Mouse (Mus musculus) gonadal fat pad, adult 2 months (tissue): Measurements from ENCODE around the gene Zfand6. TPM values are rescaled to one million over a fixed set of nuclear protein-coding genes. Genes with fewer than 3 reads are reported as not detected.

ENCODE experiments used
- DNase-seq: peaks from one replicate; pipeline ENCODE4 v3.0.0-alpha.2; 2012; ENCODE audit warnings: low read depth
- polyA plus RNA-seq: library from polyadenylated mRNA; depleted of rRNA; stranded (reverse); fragments of >200 nt; gene quantifications from 2 replicates; pipeline ENCODE4 v1.2.3, GENCODE M21; 2012

Zfand6 gene
- polyA plus RNA-seq, 1 experiment = 128 TPM

- DNase-seq = no peak
These were observed 38.3 kb downstream of the Zfand6 start for GRCm38 (mm10) chr7:84651303-84651986.

- no peak for DNase-seq
These were observed 40.7 kb downstream of the Zfand6 start for GRCm38 (mm10) chr7:84649016-84649415.

- no peak for DNase-seq
These were observed 43.5 kb downstream of the Zfand6 start for GRCm38 (mm10) chr7:84646256-84646655.

GRCm38 (mm10) chr7:84643270-84643998 is 46.3 kb downstream of the Zfand6 start:
- no peak for DNase-seq

- no peak for DNase-seq
These were observed 47.4 kb downstream of the Zfand6 start for GRCm38 (mm10) chr7:84642159-84642928.

GRCm38 (mm10) chr7:84636939-84637338 is 52.8 kb downstream of the Zfand6 start:
- no peak for DNase-seq

- no peak for DNase-seq
These were observed 57.9 kb downstream of the Zfand6 start for GRCm38 (mm10) chr7:84631878-84632277.

GRCm38 (mm10) chr7:84623718-84624117 is 66.0 kb downstream of the Zfand6 start:
- DNase-seq = no peak

- no peak for DNase-seq
These were observed 68.8 kb downstream of the Zfand6 start for GRCm38 (mm10) chr7:84620956-84621355.

GRCm38 (mm10) chr7:84618951-84619350 is 70.8 kb downstream of the Zfand6 start:
- DNase-seq = no peak

- no peak for DNase-seq
These were observed 77.3 kb downstream of the Zfand6 start for GRCm38 (mm10) chr7:84612445-84612844.

- DNase-seq = no peak
These were observed 78.2 kb downstream of the Zfand6 start for GRCm38 (mm10) chr7:84611609-84612008.

GRCm38 (mm10) chr7:84606293-84606749 is 83.4 kb downstream of the Zfand6 start, which contains the start of gene Fah:
Gene Fah, minus strand, starts transcription at chr7:84606722.
- no peak for DNase-seq

GRCm38 (mm10) chr7:84605704-84606292 is 84.0 kb downstream of the Zfand6 start:
- no peak for DNase-seq

GRCm38 (mm10) chr7:84605033-84605687 is 84.6 kb downstream of the Zfand6 start:
- DNase-seq = no peak

- DNase-seq = peak; percentile 81
These were observed 85.3 kb downstream of the Zfand6 start for GRCm38 (mm10) chr7:84604501-84604900.

GRCm38 (mm10) chr7:84601331-84601730 is 88.4 kb downstream of the Zfand6 start:
- DNase-seq = no peak

GRCm38 (mm10) chr7:84600631-84601030 is 89.1 kb downstream of the Zfand6 start:
- no peak for DNase-seq

- DNase-seq = no peak
These were observed 93.1 kb downstream of the Zfand6 start for GRCm38 (mm10) chr7:84596633-84597032.

GRCm38 (mm10) chr7:84596002-84596401 is 93.8 kb downstream of the Zfand6 start:
- no peak for DNase-seq

GRCm38 (mm10) chr7:84594917-84595303 is 94.8 kb downstream of the Zfand6 start:
- no peak for DNase-seq
